Mouse (Mus musculus) layer of hippocampus, adult 8-10 months (tissue): ENCODE results near the gene Slc22a12. TPM values are rescaled to one million over a fixed set of nuclear protein-coding genes. Genes with fewer than 3 reads are reported as not detected.

Source experiments
- DNase-seq, 2 experiments: peaks; one replicate each; pipeline ENCODE4 v3.0.0; 2022; ENCODE audit warnings: low spot score in 2 of 2
- microRNA-seq, 2 experiments: library from miRNA; unstranded; fragments of <30 nt; microRNA quantifications; one replicate each; pipeline ENCODE4 v1.2.0; 2022
- total RNA-seq, 4 experiments: library from RNA; stranded (reverse); gene quantifications; 2 replicates each; pipeline ENCODE4 v1.2.4; 2022

The Slc22a12 gene
- total RNA-seq, 4 experiments from 2014 or later, result 0.50 to 1.3 (median 0.96) TPM

- DNase-seq, result no peak
Observed at GRCm38 (mm10) chr19:6494504-6495170, 48.2 kb downstream of the Slc22a12 start.

- no peak for DNase-seq
Observed at GRCm38 (mm10) chr19:6494032-6494431, 48.8 kb downstream of the Slc22a12 start.

- no peak for DNase-seq
Observed at GRCm38 (mm10) chr19:6493219-6493618, 49.6 kb downstream of the Slc22a12 start.

- peak; percentile 76 to 82 for DNase-seq
Observed at GRCm38 (mm10) chr19:6492124-6492523, 50.7 kb downstream of the Slc22a12 start.

GRCm38 (mm10) chr19:6491538-6491937, 51.3 kb downstream of the Slc22a12 start:
- DNase-seq, result no peak

- peak; percentile 80 to 88 for DNase-seq
Observed at GRCm38 (mm10) chr19:6489030-6489429, 53.8 kb downstream of the Slc22a12 start.

Small RNA genes lying within 50 kb of the gene (microRNA-seq; reads per million reads assigned to microRNA genes)
- gene Gm26460, result 0 reads per million in 2 experiments

Other genes starting within 250 kb of the Slc22a12 start
- gene Cdc42bpg, start 236.6 kb downstream of the Slc22a12 start, total RNA-seq, result 1 to 10 TPM; 5.9 to 9.5 (median 6.5) TPM
- gene Men1, start 208.1 kb downstream of the Slc22a12 start, total RNA-seq, result 10 to 100 TPM; 60.0 to 74.4 (median 63.5) TPM
- gene Map4k2, start 201.9 kb downstream of the Slc22a12 start, total RNA-seq, result 100 to 1,000 TPM in 2 of 4 experiments, 10 to 100 TPM in 2; 85.0 to 114 (median 103) TPM
- 100 to 1,000 TPM; 209 to 234 (median 222) TPM for gene Sf1, start 179.3 kb downstream of the Slc22a12 start, total RNA-seq
- gene Pygm, start 158.6 kb downstream of the Slc22a12 start, total RNA-seq, result 10 to 100 TPM; 14.2 to 19.7 (median 19.0) TPM
- gene Rasgrp2, start 143.7 kb downstream of the Slc22a12 start, total RNA-seq, result 10 to 100 TPM; 35.0 to 44.1 (median 40.9) TPM
- gene Nrxn2, start 124.3 kb downstream of the Slc22a12 start, total RNA-seq, result 100 to 1,000 TPM; 348 to 441 (median 390) TPM